Mouse (Mus musculus): ENCODE measurements around the gene Tmem135.

GRCm38 (mm10) chr7:89236592-89236991, 167.4 kb downstream of the Tmem135 start:
- TF ChIP-seq UBTF (IDR thresholded peaks at IDR 0.05; ENCODE audit: low read depth, low read length) (no peak), BHLHE40 (IDR thresholded peaks at IDR 0.05; ENCODE audit: low read depth, low read length) (no peak), CTCF (conservative IDR thresholded peaks at IDR 0.05 in 1 of 2, IDR thresholded peaks at IDR 0.05 in 1 of 2; ENCODE audit: low read depth in 2 of 2, low read length in 2 of 2) (no peak), JUND (conservative IDR thresholded peaks at IDR 0.05; ENCODE audit: low read depth, low read length) (no peak), SMC3 (IDR thresholded peaks at IDR 0.05; ENCODE audit: low read depth, low read length) (no peak), MAX (IDR thresholded peaks at IDR 0.05; ENCODE audit: low read length) (no peak), TBP (conservative IDR thresholded peaks at IDR 0.05; ENCODE audit: low read depth, low read length) (no peak), POLR2AphosphoS2 (IDR thresholded peaks at IDR 0.05; ENCODE audit: low read depth, low read length) (no peak), IRF4 (IDR thresholded peaks at IDR 0.05; ENCODE audit: low read depth, low read length) (no peak), ZC3H11A (IDR thresholded peaks at IDR 0.05; ENCODE audit: low read depth, low read length) (no peak), CHD1 (IDR thresholded peaks at IDR 0.05; ENCODE audit: low read depth, low read length) (no peak), RAD21 (IDR thresholded peaks at IDR 0.05; ENCODE audit: low read depth, low read length) (no peak), USF2 (conservative IDR thresholded peaks at IDR 0.05; ENCODE audit: low read depth, low read length) (no peak)

Measured in CH12.LX (cell line).